Mouse (Mus musculus) cerebellum, adult 2 months (tissue): ENCODE measurements around the gene Gprc5c. TPM values are rescaled to one million over a fixed set of nuclear protein-coding genes. Genes with fewer than 3 reads are reported as not detected.
"Not testable (repeated sequence)": the region's sequence is repeated elsewhere in the genome, so short reads cannot be mapped to it uniquely, and the experiment has no call there.

ENCODE experiments used
- DNase-seq, 2 experiments: peaks; one replicate each; pipeline ENCODE4 v3.0.0; 2021
- H3K27ac ChIP-seq: fragments of 200-500 bp; 2 replicates; pipeline ENCODE4 v1.5.1; 2012; ENCODE audit warnings: low read length, control low read depth, inconsistent platforms; ENCODE audit not compliant: insufficient read depth
- H3K27me3 ChIP-seq: fragments of 200-500 bp; 2 replicates; pipeline ENCODE4 v1.6.1; 2012; ENCODE audit warnings: inconsistent platforms, mild to moderate bottlenecking, low read length, moderate library complexity; ENCODE audit not compliant: control insufficient read depth, insufficient read depth
- H3K4me1 ChIP-seq: fragments of 200-500 bp; 2 replicates; pipeline ENCODE4 v1.6.1; 2011; ENCODE audit warnings: low read length; ENCODE audit not compliant: control insufficient read depth, insufficient read depth
- H3K4me3 ChIP-seq: fragments of 200-500 bp; replicated peaks from 2 replicates; pipeline ENCODE3; 2011; ENCODE audit warnings: mild to moderate bottlenecking, low read depth, low read length, control low read depth; ENCODE audit not compliant: insufficient read depth
- CTCF ChIP-seq: fragments of 200-500 bp; IDR thresholded peaks from 2 replicates; pipeline ENCODE4 v1.5.1; 2011; ENCODE audit warnings: low read depth, mild to moderate bottlenecking, control low read depth, low read length, moderate library complexity, borderline replicate concordance; ENCODE audit not compliant: insufficient read depth
- POLR2A ChIP-seq: fragments of 200-500 bp; IDR thresholded peaks from 2 replicates; pipeline ENCODE4 v1.6.1; 2011; ENCODE audit warnings: low read length, control low read depth, borderline replicate concordance; ENCODE audit not compliant: insufficient read depth
- WGBS: fragments of 180-500 bp; shearing (Covaris S2); methylation state at CpG from one replicate; pipeline ENCODE4 v1.1.7; 2018; 5-methylcytosine and 5-hydroxymethylcytosine counted together
- polyA plus RNA-seq: library from polyadenylated mRNA; depleted of rRNA; stranded (reverse); fragments of >200 nt; gene quantifications from 2 replicates; pipeline ENCODE4 v1.2.3, GENCODE M21; 2012; rRNA removed

The Gprc5c gene
- polyA plus RNA-seq, 1 experiment, result 62.9 TPM

GRCm38 (mm10) chr11:114903224-114903623 lies 52.3 kb downstream of the Gprc5c start:
- no peak for DNase-seq
- TF ChIP-seq POLR2A, result no peak
- no peak for TF ChIP-seq CTCF
- Histone ChIP-seq H3K27ac (no peak overlapping the region), H3K4me1 (no peaks in the 10 kb centered on the region), H3K27me3 (no peaks in the 10 kb centered on the region), H3K4me3 (no peak overlapping the region)
- 91% methylated on average over 4 of the region's 4 CpGs for WGBS

GRCm38 (mm10) chr11:114907567-114907966 lies 56.6 kb downstream of the Gprc5c start:
- Histone ChIP-seq H3K4me3 (no peak overlapping the region), H3K4me1 (no peaks in the 10 kb centered on the region; the same call in 1 of the 2 replicates), H3K27ac (no peak overlapping the region), H3K27me3 (no peaks in the 10 kb centered on the region)
- WGBS, result 87% methylated on average over 4 of the region's 4 CpGs
- TF ChIP-seq POLR2A (no peak), CTCF (no peak)
- DNase-seq, result no peak

- no peak overlapping the region for H3K4me3 ChIP-seq
- no peaks in the 10 kb centered on the region for H3K27me3 ChIP-seq
- no peak overlapping the region for H3K27ac ChIP-seq
- no peak for DNase-seq
- peaks cover 2% of the 10 kb centered on the region; the same call in 1 of the 2 replicates for H3K4me1 ChIP-seq
- TF ChIP-seq POLR2A, result no peak
- TF ChIP-seq CTCF, result no peak
- WGBS, result 68% methylated on average over 4 of the region's 4 CpGs
Measured at GRCm38 (mm10) chr11:114908086-114908485, 57.1 kb downstream of the Gprc5c start.

- not testable (repeated sequence) for H3K4me1 ChIP-seq, H3K27ac ChIP-seq, H3K4me3 ChIP-seq, H3K27me3 ChIP-seq, DNase-seq
- WGBS, result 36% methylated on average over 3 of the region's 3 CpGs
- peak; percentile 34; the same call in 1 of the 2 replicates for TF ChIP-seq CTCF
Measured at GRCm38 (mm10) chr11:114909538-114909937, 58.6 kb downstream of the Gprc5c start.

- Histone ChIP-seq H3K4me3 (no peak overlapping the region), H3K27ac (no peak overlapping the region), H3K4me1 (peaks cover 2% of the 10 kb centered on the region; the same call in 1 of the 2 replicates), H3K27me3 (no peaks in the 10 kb centered on the region)
- no peak for TF ChIP-seq POLR2A
- peak; percentile 98 for TF ChIP-seq CTCF
- WGBS, result 24% methylated on average over 9 of the region's 9 CpGs
- DNase-seq, result peak; percentile 81 to 91
Measured at GRCm38 (mm10) chr11:114912847-114913246, 61.9 kb downstream of the Gprc5c start.

GRCm38 (mm10) chr11:114914978-114915377 lies 64.0 kb downstream of the Gprc5c start:
- H3K4me3 ChIP-seq, result no peak overlapping the region
- no peak overlapping the region for H3K27ac ChIP-seq
- DNase-seq, result no peak
- 64% methylated on average over 7 of the region's 7 CpGs for WGBS
- TF ChIP-seq CTCF (no peak), POLR2A (no peak)
- peaks cover 2% of the 10 kb centered on the region; the same call in 1 of the 2 replicates for H3K4me1 ChIP-seq
- no peaks in the 10 kb centered on the region for H3K27me3 ChIP-seq

- Histone ChIP-seq H3K27ac (no peak overlapping the region), H3K4me3 (no peak overlapping the region), H3K27me3 (no peaks in the 10 kb centered on the region), H3K4me1 (peaks cover 6% of the 10 kb centered on the region)
- no peak for DNase-seq
- WGBS, result 90% methylated on average over 6 of the region's 6 CpGs
- TF ChIP-seq CTCF (no peak), POLR2A (no peak)
Measured at GRCm38 (mm10) chr11:114917120-114917519, 66.2 kb downstream of the Gprc5c start.

Other genes with a start within 250 kb of the Gprc5c start
- 1,362 and 1,509 TPM in 2 replicates for gene Rpl38, start 182.6 kb upstream of the Gprc5c start, polyA plus RNA-seq
- 81.2 and 92.5 TPM in 2 replicates for gene Ttyh2, start 175.7 kb upstream of the Gprc5c start, polyA plus RNA-seq
- gene Dnaic2, start 123.7 kb upstream of the Gprc5c start, polyA plus RNA-seq, result 3.9 and 5.0 TPM in 2 replicates
- 4.9 and 5.1 TPM in 2 replicates for gene Kif19a, start 85.8 kb upstream of the Gprc5c start, polyA plus RNA-seq
- gene Btbd17, start 55.2 kb upstream of the Gprc5c start, polyA plus RNA-seq, result 78.3 and 81.3 TPM in 2 replicates
- 0.29 and 0.64 TPM in 2 replicates for gene Gpr142, start 52.2 kb upstream of the Gprc5c start, polyA plus RNA-seq
- gene Cd300a, start 38.9 kb downstream of the Gprc5c start, polyA plus RNA-seq, result 5.2 and 6.5 TPM in 2 replicates
- gene Cd300lb, start 83.2 kb downstream of the Gprc5c start, polyA plus RNA-seq, result 0.44 and 0.71 TPM in 2 replicates
- gene Cd300c, start 118.0 kb downstream of the Gprc5c start, polyA plus RNA-seq, result 0.18 TPM in 1 of 2 replicates, not detected in the other
- 0.11 and 0.13 TPM in 2 replicates for gene Cd300ld, start 138.8 kb downstream of the Gprc5c start, polyA plus RNA-seq
- gene Cd300c2, start 150.7 kb downstream of the Gprc5c start, polyA plus RNA-seq, result 2.3 and 3.2 TPM in 2 replicates
- gene Cd300ld2, start 165.0 kb downstream of the Gprc5c start, polyA plus RNA-seq, result not detected in 2 replicates
- gene Cd300ld4, start 175.9 kb downstream of the Gprc5c start, polyA plus RNA-seq, result 0.49 and 0.59 TPM in 2 replicates
- gene Cd300ld5, start 186.6 kb downstream of the Gprc5c start, polyA plus RNA-seq, result 0.44 and 0.84 TPM in 2 replicates
- 1.7 TPM in 2 replicates for gene Cd300ld3, start 197.3 kb downstream of the Gprc5c start, polyA plus RNA-seq
- 0.11 and 0.24 TPM in 2 replicates for gene Cd300e, start 211.0 kb downstream of the Gprc5c start, polyA plus RNA-seq
- gene Rab37, start 240.3 kb downstream of the Gprc5c start, polyA plus RNA-seq, result 40.2 and 44.4 TPM in 2 replicates